Mouse (Mus musculus) hindbrain, embryonic 10.5 days (tissue): Measurements from ENCODE around the gene Ttc34. TPM values are rescaled to one million over a fixed set of nuclear protein-coding genes. Genes with fewer than 3 reads are reported as not detected.

ENCODE experiments used
- DNase-seq: peaks from one replicate; pipeline ENCODE4 v3.0.0-alpha.2; 2017; ENCODE audit warnings: low spot score
- H3K27ac ChIP-seq: fragments of 300-500 bp; sonication (generic); 2 replicates; pipeline ENCODE4 v1.5.1; 2016; ENCODE audit warnings: mild to moderate bottlenecking, moderate library complexity
- H3K27me3 ChIP-seq: fragments of 300-500 bp; sonication (generic); 2 replicates; pipeline ENCODE4 v1.6.1; 2016; ENCODE audit warnings: mild to moderate bottlenecking; ENCODE audit not compliant: poor library complexity, insufficient read depth, severe bottlenecking
- H3K36me3 ChIP-seq: fragments of 300-500 bp; sonication (generic); 2 replicates; pipeline ENCODE4 v1.6.1; 2016; ENCODE audit warnings: mild to moderate bottlenecking, moderate library complexity
- H3K4me1 ChIP-seq: fragments of 300-500 bp; sonication (generic); replicated peaks from 2 replicates; pipeline ENCODE4 v1.6.1; 2016; ENCODE audit warnings: mild to moderate bottlenecking
- H3K4me3 ChIP-seq: fragments of 300-500 bp; sonication (generic); 2 replicates; pipeline ENCODE4 v1.5.1; 2016; ENCODE audit warnings: mild to moderate bottlenecking, moderate library complexity
- H3K9me3 ChIP-seq: fragments of 300-500 bp; sonication (generic); 2 replicates; pipeline ENCODE4 v1.6.1; 2016; ENCODE audit warnings: mild to moderate bottlenecking, moderate library complexity
- WGBS: fragments of 180-500 bp; shearing (Covaris S2); methylation state at CpG from one replicate; pipeline ENCODE4 v1.1.7; 2016; 5-methylcytosine and 5-hydroxymethylcytosine counted together
- polyA plus RNA-seq: library from polyadenylated mRNA; unstranded; fragments of >200 nt; fragmentation: Nextera tagmentation; extraction: Ambion mirVana; gene quantifications from 2 replicates; pipeline ENCODE4 v1.2.1, GENCODE M21; 2016

Ttc34 gene
- 0.65 and 0.68 TPM in 2 replicates for polyA plus RNA-seq

GRCm38 (mm10) chr4:154837170-154837569 lies at the start of gene Ttc34:
Gene Ttc34 (plus strand): TSS chr4:154837459.
- Histone ChIP-seq H3K9me3 (no peaks in the 10 kb centered on the region), H3K27me3 (peaks cover 14% of the 10 kb centered on the region), H3K4me1 (peaks cover 18% of the 10 kb centered on the region), H3K27ac (no peak within 1 kb of the TSS), H3K36me3 (no peaks in the 10 kb centered on the region), H3K4me3 (no peak within 1 kb of the TSS)
- peak; percentile 60 for DNase-seq
- 51% methylated on average over 2 of the region's 2 CpGs for WGBS

GRCm38 (mm10) chr4:154787960-154788702 lies 49.1 kb upstream of the Ttc34 start:
- Histone ChIP-seq H3K4me3 (no peak overlapping the region), H3K9me3 (no peaks in the 10 kb centered on the region), H3K27ac (no peak overlapping the region), H3K36me3 (no peaks in the 10 kb centered on the region), H3K27me3 (peaks cover 12% of the 10 kb centered on the region), H3K4me1 (peaks cover 32% of the 10 kb centered on the region)
- WGBS: 80% methylated on average over 13 of the region's 13 CpGs
- DNase-seq: no peak

GRCm38 (mm10) chr4:154791894-154792293 lies 45.4 kb upstream of the Ttc34 start:
- Histone ChIP-seq H3K27me3 (peaks cover 11% of the 10 kb centered on the region), H3K36me3 (no peaks in the 10 kb centered on the region), H3K4me1 (peaks cover 24% of the 10 kb centered on the region), H3K9me3 (no peaks in the 10 kb centered on the region), H3K4me3 (no peak overlapping the region), H3K27ac (0 out of 2 replicates have a peak overlapping the region, but pooled peaks have one; percentile 59)
- WGBS: 75% methylated on average over 7 of the region's 7 CpGs
- DNase-seq: no peak

GRCm38 (mm10) chr4:154793499-154793898 lies 43.8 kb upstream of the Ttc34 start:
- no peak for DNase-seq
- WGBS: 65% methylated on average over 7 of the region's 7 CpGs
- Histone ChIP-seq H3K4me1 (peaks cover 23% of the 10 kb centered on the region), H3K27ac (no peak overlapping the region), H3K9me3 (no peaks in the 10 kb centered on the region), H3K4me3 (no peak overlapping the region), H3K27me3 (peaks cover 12% of the 10 kb centered on the region), H3K36me3 (no peaks in the 10 kb centered on the region)

GRCm38 (mm10) chr4:154797834-154798233 lies 39.4 kb upstream of the Ttc34 start:
- 6% methylated on average over 4 of the region's 4 CpGs for WGBS
- Histone ChIP-seq H3K9me3 (no peaks in the 10 kb centered on the region), H3K36me3 (no peaks in the 10 kb centered on the region), H3K4me3 (no peak overlapping the region), H3K27ac (no peak overlapping the region), H3K4me1 (peaks cover 22% of the 10 kb centered on the region), H3K27me3 (peaks cover 51% of the 10 kb centered on the region)
- peak; percentile 72 for DNase-seq

- no peaks in the 10 kb centered on the region for H3K36me3 ChIP-seq
- WGBS: 73% methylated on average over 5 of the region's 5 CpGs
- peaks cover 11% of the 10 kb centered on the region for H3K4me1 ChIP-seq
- H3K4me3 ChIP-seq: no peak overlapping the region
- DNase-seq: no peak
- H3K9me3 ChIP-seq: no peaks in the 10 kb centered on the region
- peaks cover 59% of the 10 kb centered on the region for H3K27me3 ChIP-seq
- H3K27ac ChIP-seq: no peak overlapping the region
These were observed 36.7 kb upstream of the Ttc34 start for GRCm38 (mm10) chr4:154800543-154800942.

- Histone ChIP-seq H3K27ac (peak overlapping the region; percentile 66), H3K27me3 (peaks cover 58% of the 10 kb centered on the region), H3K4me3 (peak overlapping the region; percentile 33), H3K36me3 (no peaks in the 10 kb centered on the region), H3K9me3 (no peaks in the 10 kb centered on the region), H3K4me1 (peaks cover 11% of the 10 kb centered on the region)
- WGBS: 4% methylated on average over 26 of the region's 26 CpGs
- DNase-seq: peak; percentile 48
These were observed 35.0 kb upstream of the Ttc34 start for GRCm38 (mm10) chr4:154802210-154802609.

GRCm38 (mm10) chr4:154825662-154826061 lies 11.6 kb upstream of the Ttc34 start:
- peak overlapping the region; percentile 62; the same call in 1 of the 2 replicates for H3K27ac ChIP-seq
- H3K9me3 ChIP-seq: no peaks in the 10 kb centered on the region
- peaks cover 16% of the 10 kb centered on the region for H3K27me3 ChIP-seq
- DNase-seq: peak; percentile 78
- WGBS: 33% methylated on average over 6 of the region's 6 CpGs
- H3K4me3 ChIP-seq: no peak overlapping the region
- H3K4me1 ChIP-seq: peaks cover 22% of the 10 kb centered on the region
- H3K36me3 ChIP-seq: no peaks in the 10 kb centered on the region

GRCm38 (mm10) chr4:154826224-154826623 lies 11.0 kb upstream of the Ttc34 start:
- peak overlapping the region; percentile 62; the same call in 1 of the 2 replicates for H3K27ac ChIP-seq
- no peaks in the 10 kb centered on the region for H3K9me3 ChIP-seq
- WGBS: 60% methylated on average over 7 of the region's 7 CpGs
- peaks cover 22% of the 10 kb centered on the region for H3K4me1 ChIP-seq
- H3K36me3 ChIP-seq: no peaks in the 10 kb centered on the region
- H3K4me3 ChIP-seq: no peak overlapping the region
- H3K27me3 ChIP-seq: peaks cover 16% of the 10 kb centered on the region
- no peak for DNase-seq

- DNase-seq: no peak
- Histone ChIP-seq H3K4me3 (no peak overlapping the region), H3K4me1 (peaks cover 22% of the 10 kb centered on the region), H3K27ac (0 out of 2 replicates have a peak overlapping the region, but pooled peaks have one; percentile 13), H3K36me3 (no peaks in the 10 kb centered on the region), H3K27me3 (peaks cover 16% of the 10 kb centered on the region), H3K9me3 (no peaks in the 10 kb centered on the region)
- WGBS: 90% methylated on average over 7 of the region's 7 CpGs
These were observed 10.1 kb upstream of the Ttc34 start for GRCm38 (mm10) chr4:154827181-154827580.

GRCm38 (mm10) chr4:154827861-154828610 lies 9.2 kb upstream of the Ttc34 start:
- Histone ChIP-seq H3K4me3 (no peak overlapping the region), H3K4me1 (peaks cover 22% of the 10 kb centered on the region), H3K36me3 (no peaks in the 10 kb centered on the region), H3K9me3 (no peaks in the 10 kb centered on the region), H3K27me3 (peaks cover 16% of the 10 kb centered on the region), H3K27ac (peak overlapping the region; percentile 13; the same call in 1 of the 2 replicates)
- 51% methylated on average over 10 of the region's 10 CpGs for WGBS
- DNase-seq: no peak

- H3K36me3 ChIP-seq: no peaks in the 10 kb centered on the region
- H3K9me3 ChIP-seq: no peaks in the 10 kb centered on the region
- no peaks in the 10 kb centered on the region; the same call in none of the 2 replicates for H3K27me3 ChIP-seq
- WGBS: 63% methylated on average over 9 of the region's 9 CpGs
- H3K4me3 ChIP-seq: no peak overlapping the region
- no peak overlapping the region for H3K27ac ChIP-seq
- peaks cover 12% of the 10 kb centered on the region for H3K4me1 ChIP-seq
- no peak for DNase-seq
These were observed 5.2 kb upstream of the Ttc34 start for GRCm38 (mm10) chr4:154831915-154832573.
